Mouse (Mus musculus) E14TG2a.4 (cell line): Measurements from ENCODE around the gene Arg2.

Source experiments
- CTCF ChIP-seq: conservative IDR thresholded peaks from 2 replicates; pipeline ENCODE4 v1.5.1; 2014; ENCODE audit warnings: low read length
- POU5F1 ChIP-seq: IDR thresholded peaks from 2 replicates; pipeline ENCODE4 v1.6.1; 2014; ENCODE audit warnings: low read length, borderline replicate concordance

DNA sequence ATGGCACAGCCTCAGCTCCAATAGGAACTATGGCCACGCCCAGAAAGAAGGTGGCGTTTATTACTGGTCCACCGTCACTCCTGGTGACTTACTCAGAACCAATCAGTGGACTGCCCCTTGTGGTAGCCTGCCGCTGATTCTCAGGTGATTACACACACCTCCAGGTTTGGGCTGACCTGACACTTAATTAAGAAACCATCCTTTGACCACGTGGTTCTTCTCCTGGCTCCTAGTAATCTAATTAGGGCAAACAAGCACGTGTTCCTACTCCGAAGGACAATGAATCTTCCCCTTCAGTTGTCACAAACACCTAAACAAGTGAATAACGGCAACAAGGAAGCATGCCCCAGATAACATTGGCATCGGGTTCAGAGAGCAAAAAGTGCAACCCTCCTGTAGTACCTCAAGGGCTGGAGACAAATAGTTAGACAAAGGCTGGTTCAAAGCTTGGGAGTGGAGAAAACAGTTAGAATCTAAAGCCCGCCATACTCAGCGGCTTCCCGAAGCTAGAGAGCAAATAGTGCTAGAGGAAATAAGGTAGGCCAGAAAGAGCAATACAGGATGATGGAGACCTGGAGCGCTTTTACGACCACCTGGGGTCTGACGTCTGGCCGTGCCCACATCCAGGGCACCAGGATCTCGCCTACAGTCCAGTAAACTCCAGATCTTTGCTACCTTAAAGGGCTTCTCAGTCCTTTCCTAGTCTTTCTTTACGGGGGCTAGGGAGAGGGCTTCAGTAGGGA lies 60.5 kb downstream of the Arg2 start:
- TF ChIP-seq CTCF (no peak), POU5F1 (no peak)
